Mouse (Mus musculus): Measurements from ENCODE around the gene Aven. TPM values are rescaled to one million over a fixed set of nuclear protein-coding genes. Genes with fewer than 3 reads are reported as not detected.

Gene Aven
- polyA plus RNA-seq, 1 experiment from 2014 or later: 3.7 TPM

DNA sequence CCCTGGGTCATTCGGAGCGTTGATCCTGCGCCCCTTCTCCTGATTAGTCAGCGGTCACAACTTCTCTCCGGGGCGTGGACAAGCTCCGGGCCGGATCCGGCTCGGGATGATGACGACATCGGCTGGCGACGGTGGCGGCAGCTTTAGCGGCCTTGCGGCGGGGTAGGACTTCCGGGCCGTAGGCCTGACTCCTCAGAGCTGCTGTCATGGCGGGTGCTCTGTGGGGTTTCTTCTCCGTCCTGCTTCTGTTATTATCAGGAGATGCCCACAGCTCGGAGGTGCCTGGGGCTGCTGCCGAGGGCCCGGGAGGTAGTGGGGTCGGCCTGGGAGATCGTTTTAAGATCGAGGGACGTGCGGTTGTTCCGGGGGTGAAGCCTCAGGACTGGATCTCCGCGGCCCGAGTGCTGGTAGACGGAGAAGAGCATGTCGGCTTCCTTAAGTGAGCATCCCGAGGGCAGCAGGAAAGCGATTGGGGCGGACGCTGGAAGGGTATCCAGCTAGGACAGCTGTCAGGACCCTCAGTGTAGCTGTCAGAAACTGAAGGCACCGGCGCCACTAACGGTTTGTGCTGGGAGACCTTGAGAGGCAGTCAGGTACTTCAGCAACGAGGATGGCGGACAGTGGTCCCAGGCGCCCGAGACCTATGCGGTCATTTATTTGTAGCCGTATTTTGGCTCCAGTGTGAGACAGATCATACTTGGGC is 37.8 kb upstream of the Aven start, which contains the start of gene Emc7:
TSS of gene Emc7 (plus strand) at position 136 of the 703 bp plus-strand sequence.
- Histone ChIP-seq H3K4me3 (ENCODE audit: low read depth, low read length) (peak within 1 kb of the TSS; percentile 82), H3K4me2 (ENCODE audit: low read depth, low read length) (peak within 1 kb of the TSS; percentile 81), H3K9ac (ENCODE audit: low read depth, low read length) (peak within 1 kb of the TSS; percentile 85), H3K36me3 (ENCODE audit: control insufficient read depth, insufficient read depth) (peaks cover 2% of the 10 kb centered on the region), H3K27ac (ENCODE audit: low read length) (peak within 1 kb of the TSS; percentile 85), H3K4me1 (ENCODE audit: control insufficient read depth, low read depth, low read length) (peaks cover 5% of the 10 kb centered on the region), H3K27me3 (ENCODE audit: control insufficient read depth, insufficient read depth, low read depth, low read length) (no peaks in the 10 kb centered on the region), H3K9me3 (replicated peaks; ENCODE audit: control insufficient read depth, low read length) (no peaks in the 10 kb centered on the region)
- peak; percentile 100 for ATAC-seq (ENCODE audit: low read depth)
- under 1% methylated on average over 49 of the region's 49 CpGs for WGBS (ENCODE audit: insufficient replicate concordance)

DNA sequence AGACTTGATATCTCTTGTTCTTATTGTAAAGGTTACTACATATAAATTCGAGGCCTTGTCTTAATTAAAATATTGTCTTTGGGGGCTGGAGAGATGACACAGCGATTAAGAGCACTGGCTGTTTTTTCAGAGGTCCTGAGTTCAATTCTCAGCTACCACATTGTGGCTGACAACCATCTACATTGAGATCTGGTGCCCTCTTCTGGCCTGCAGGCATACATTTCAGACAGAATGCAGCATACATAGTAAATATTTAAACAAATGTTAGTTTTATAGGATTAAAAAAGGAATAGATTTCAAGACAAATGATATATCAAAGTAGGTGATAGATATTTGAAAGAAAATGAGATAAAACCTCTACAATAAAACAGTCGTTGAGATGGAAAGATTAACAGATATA is 32.2 kb upstream of the Aven start:
- H3K4me3 ChIP-seq (ENCODE audit: low read depth, low read length): no peak overlapping the region
- peaks cover 2% of the 10 kb centered on the region; the same call in 1 of the 2 replicates for H3K4me1 ChIP-seq (ENCODE audit: control insufficient read depth, low read depth, low read length)
- 83% methylated on average over 3 of the region's 3 CpGs for WGBS (ENCODE audit: insufficient replicate concordance)
- H3K9me3 ChIP-seq (replicated peaks; ENCODE audit: control insufficient read depth, low read length): no peaks in the 10 kb centered on the region
- ATAC-seq (ENCODE audit: low read depth): no peak
- H3K27me3 ChIP-seq (ENCODE audit: control insufficient read depth, insufficient read depth, low read depth, low read length): no peaks in the 10 kb centered on the region
- no peak overlapping the region for H3K4me2 ChIP-seq (ENCODE audit: low read depth, low read length)
- no peak overlapping the region for H3K27ac ChIP-seq (ENCODE audit: low read length)
- no peak overlapping the region for H3K9ac ChIP-seq (ENCODE audit: low read depth, low read length)
- peaks cover 18% of the 10 kb centered on the region for H3K36me3 ChIP-seq (ENCODE audit: control insufficient read depth, insufficient read depth)

DNA sequence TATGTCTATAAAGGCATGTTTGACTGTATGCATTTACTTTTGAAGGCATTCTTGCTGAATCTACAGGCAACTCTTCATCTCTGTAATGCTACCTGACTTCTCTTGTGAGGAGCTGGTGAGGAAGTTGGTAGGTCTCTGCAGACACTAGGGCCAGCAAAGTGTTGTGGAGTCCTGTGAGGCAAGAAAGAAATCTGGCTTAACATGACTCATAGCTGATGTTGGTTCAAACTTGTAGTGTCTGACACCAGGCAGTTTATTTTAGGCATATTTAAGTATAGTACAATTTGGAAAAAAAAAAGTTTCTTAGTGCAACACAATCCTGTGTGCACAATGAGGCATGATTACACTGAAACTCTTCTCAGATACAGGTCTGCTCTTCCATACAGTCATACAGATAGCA is 23.2 kb upstream of the Aven start:
- no peak overlapping the region for H3K4me2 ChIP-seq (ENCODE audit: low read depth, low read length)
- H3K4me1 ChIP-seq (ENCODE audit: control insufficient read depth, low read depth, low read length): no peaks in the 10 kb centered on the region
- no peaks in the 10 kb centered on the region for H3K27me3 ChIP-seq (ENCODE audit: control insufficient read depth, insufficient read depth, low read depth, low read length)
- no peak overlapping the region for H3K27ac ChIP-seq (ENCODE audit: low read length)
- peaks cover 16% of the 10 kb centered on the region for H3K36me3 ChIP-seq (ENCODE audit: control insufficient read depth, insufficient read depth)
- H3K4me3 ChIP-seq (ENCODE audit: low read depth, low read length): no peak overlapping the region
- H3K9me3 ChIP-seq (replicated peaks; ENCODE audit: control insufficient read depth, low read length): no peaks in the 10 kb centered on the region
- no peak overlapping the region for H3K9ac ChIP-seq (ENCODE audit: low read depth, low read length)
- no peak for ATAC-seq (ENCODE audit: low read depth)

DNA sequence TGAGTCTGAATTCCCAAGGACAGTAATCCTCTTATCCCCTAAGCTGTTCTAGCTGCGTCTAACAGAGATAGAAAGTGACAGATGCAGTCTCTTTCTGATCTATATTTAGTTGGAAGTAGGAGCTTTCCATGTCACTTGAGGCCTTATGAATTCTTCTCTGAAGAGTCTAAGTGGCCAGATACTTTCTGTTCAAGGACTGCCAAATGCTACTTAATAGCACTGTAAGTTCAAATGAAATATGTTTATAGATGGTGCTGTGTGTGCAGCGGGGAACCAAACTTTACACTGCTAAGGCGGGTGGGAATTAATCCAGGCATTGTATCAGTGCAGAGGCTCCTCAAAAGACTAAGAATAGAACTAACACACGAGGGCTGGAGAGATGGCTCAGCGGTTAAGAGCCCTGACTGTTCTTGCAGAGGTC is 21.8 kb upstream of the Aven start:
- WGBS (ENCODE audit: insufficient replicate concordance): 71% methylated on average over 5 of the region's 5 CpGs
- Histone ChIP-seq H3K4me2 (ENCODE audit: low read depth, low read length) (no peak overlapping the region), H3K4me1 (ENCODE audit: control insufficient read depth, low read depth, low read length) (no peaks in the 10 kb centered on the region), H3K4me3 (ENCODE audit: low read depth, low read length) (no peak overlapping the region), H3K9ac (ENCODE audit: low read depth, low read length) (no peak overlapping the region), H3K27me3 (ENCODE audit: control insufficient read depth, insufficient read depth, low read depth, low read length) (no peaks in the 10 kb centered on the region), H3K27ac (ENCODE audit: low read length) (no peak overlapping the region), H3K9me3 (replicated peaks; ENCODE audit: control insufficient read depth, low read length) (no peaks in the 10 kb centered on the region), H3K36me3 (ENCODE audit: control insufficient read depth, insufficient read depth) (peaks cover 13% of the 10 kb centered on the region)
- ATAC-seq (ENCODE audit: low read depth): no peak

DNA sequence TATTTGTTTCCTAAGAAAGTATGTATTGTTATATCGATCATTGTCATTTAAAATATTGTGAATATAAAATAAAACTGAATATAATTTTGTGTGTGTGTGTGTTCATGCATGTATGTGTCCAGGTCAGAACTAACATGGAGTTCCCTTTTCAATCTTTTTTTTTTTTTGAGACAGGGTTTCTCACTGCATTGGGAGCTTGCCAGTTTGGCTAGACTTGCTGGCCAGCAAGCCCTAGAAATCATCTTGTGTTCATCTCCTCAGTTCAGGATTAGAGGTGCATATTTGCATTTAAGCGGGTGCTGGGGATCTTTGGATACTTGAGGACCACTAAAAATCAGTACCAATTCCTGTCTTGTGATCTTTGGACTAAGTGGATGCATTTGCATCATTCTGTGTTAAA is 20.7 kb upstream of the Aven start:
- ATAC-seq (ENCODE audit: low read depth): no peak
- Histone ChIP-seq H3K36me3 (ENCODE audit: control insufficient read depth, insufficient read depth) (peaks cover 10% of the 10 kb centered on the region), H3K4me1 (ENCODE audit: control insufficient read depth, low read depth, low read length) (no peaks in the 10 kb centered on the region), H3K9ac (ENCODE audit: low read depth, low read length) (no peak overlapping the region), H3K27ac (ENCODE audit: low read length) (no peak overlapping the region), H3K27me3 (ENCODE audit: control insufficient read depth, insufficient read depth, low read depth, low read length) (no peaks in the 10 kb centered on the region), H3K4me3 (ENCODE audit: low read depth, low read length) (no peak overlapping the region), H3K9me3 (replicated peaks; ENCODE audit: control insufficient read depth, low read length) (no peaks in the 10 kb centered on the region), H3K4me2 (ENCODE audit: low read depth, low read length) (no peak overlapping the region)
- WGBS (ENCODE audit: insufficient replicate concordance): 67% methylated on average over 2 of the region's 2 CpGs

DNA sequence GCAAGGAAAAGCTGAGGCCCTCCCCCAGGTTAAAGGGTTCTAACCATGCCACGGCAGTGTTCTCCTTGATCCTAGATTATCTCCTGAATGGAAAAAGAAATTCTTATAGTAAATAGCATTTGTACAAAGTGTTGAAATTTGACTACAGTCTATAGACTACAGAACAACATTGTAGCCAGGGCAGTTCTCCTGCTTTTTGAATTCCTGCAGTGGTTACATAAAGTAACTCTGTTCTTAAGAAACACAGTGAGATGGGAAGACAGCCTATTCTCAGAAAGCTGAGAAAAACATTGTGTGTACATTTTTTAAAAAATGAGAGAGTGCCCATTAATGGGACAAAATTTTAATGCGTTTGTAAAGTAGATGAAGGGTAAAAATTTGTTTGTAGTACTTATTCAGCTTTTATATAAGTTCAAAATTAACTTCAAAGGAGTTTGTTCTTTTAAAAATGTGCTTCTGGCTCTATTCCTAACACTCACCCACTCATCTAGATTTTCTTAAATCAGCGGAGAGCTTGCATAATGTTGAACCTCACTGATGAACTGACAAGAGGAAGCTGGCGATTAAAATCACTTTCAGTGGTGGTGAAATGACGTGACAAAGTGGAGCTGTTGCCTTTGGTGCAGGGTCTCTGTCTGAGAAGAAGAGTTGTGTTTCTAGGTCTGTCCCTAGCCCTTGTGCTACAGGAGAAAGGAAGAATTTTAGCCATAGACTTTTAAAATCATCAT is 17.6 kb upstream of the Aven start:
- WGBS (ENCODE audit: insufficient replicate concordance): 48% methylated on average over 5 of the region's 5 CpGs
- Histone ChIP-seq H3K4me2 (ENCODE audit: low read depth, low read length) (no peak overlapping the region), H3K9ac (ENCODE audit: low read depth, low read length) (no peak overlapping the region), H3K4me3 (ENCODE audit: low read depth, low read length) (no peak overlapping the region), H3K27me3 (ENCODE audit: control insufficient read depth, insufficient read depth, low read depth, low read length) (no peaks in the 10 kb centered on the region), H3K27ac (ENCODE audit: low read length) (no peak overlapping the region), H3K9me3 (replicated peaks; ENCODE audit: control insufficient read depth, low read length) (no peaks in the 10 kb centered on the region), H3K36me3 (ENCODE audit: control insufficient read depth, insufficient read depth) (no peaks in the 10 kb centered on the region), H3K4me1 (ENCODE audit: control insufficient read depth, low read depth, low read length) (no peaks in the 10 kb centered on the region)
- no peak for ATAC-seq (ENCODE audit: low read depth)

DNA sequence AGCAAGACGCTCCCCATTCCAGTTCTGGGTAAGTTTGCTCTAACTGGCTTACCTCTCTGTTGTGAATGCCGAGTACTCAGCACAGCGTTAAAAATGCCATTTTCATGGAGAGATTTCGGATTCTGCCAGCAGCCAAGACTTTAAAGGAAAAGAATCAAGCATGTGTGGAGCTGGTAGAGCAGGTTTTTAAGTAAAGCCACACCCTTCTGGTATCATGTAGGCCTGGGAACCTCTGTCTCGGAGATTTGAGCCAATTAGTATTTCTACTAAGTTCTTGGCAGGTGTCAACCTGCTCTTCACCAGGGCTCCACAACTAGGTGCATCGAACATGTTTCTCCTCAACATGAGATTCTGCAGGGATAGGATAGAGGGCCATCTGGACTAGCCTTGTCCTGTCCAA is 16.2 kb upstream of the Aven start:
- H3K4me1 ChIP-seq (ENCODE audit: control insufficient read depth, low read depth, low read length): no peaks in the 10 kb centered on the region
- no peak overlapping the region for H3K4me2 ChIP-seq (ENCODE audit: low read depth, low read length)
- H3K36me3 ChIP-seq (ENCODE audit: control insufficient read depth, insufficient read depth): no peaks in the 10 kb centered on the region
- no peak for ATAC-seq (ENCODE audit: low read depth)
- no peak overlapping the region for H3K9ac ChIP-seq (ENCODE audit: low read depth, low read length)
- no peaks in the 10 kb centered on the region for H3K27me3 ChIP-seq (ENCODE audit: control insufficient read depth, insufficient read depth, low read depth, low read length)
- WGBS (ENCODE audit: insufficient replicate concordance): 73% methylated on average over 6 of the region's 6 CpGs
- H3K4me3 ChIP-seq (ENCODE audit: low read depth, low read length): no peak overlapping the region
- H3K9me3 ChIP-seq (replicated peaks; ENCODE audit: control insufficient read depth, low read length): no peaks in the 10 kb centered on the region
- H3K27ac ChIP-seq (ENCODE audit: low read length): no peak overlapping the region

DNA sequence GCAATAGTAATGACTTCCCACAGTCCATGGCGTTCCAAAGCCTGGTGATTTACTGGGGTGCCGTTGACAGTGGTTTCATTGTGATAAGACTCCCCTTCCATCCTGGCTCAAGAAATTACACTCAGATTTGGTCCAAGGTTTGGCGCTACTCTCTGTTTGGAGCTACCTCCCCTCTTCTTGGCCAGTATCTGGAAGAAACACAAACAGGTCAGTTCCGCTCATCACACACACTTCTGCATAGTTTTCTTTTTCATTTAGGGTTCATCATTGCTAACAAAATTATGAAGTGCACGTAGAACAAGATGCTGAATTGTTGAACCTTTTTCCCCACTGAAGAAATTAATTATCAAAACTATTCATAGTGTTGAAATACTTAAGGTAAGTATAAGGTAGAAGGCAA is 12.1 kb upstream of the Aven start, which contains the start of gene Chrm5:
TSS of gene Chrm5 (minus strand) at position 101 of the 400 bp plus-strand sequence.
- WGBS (ENCODE audit: insufficient replicate concordance): 76% methylated on average over 5 of the region's 5 CpGs
- no peak within 1 kb of the TSS for H3K4me2 ChIP-seq (ENCODE audit: low read depth, low read length)

DNA sequence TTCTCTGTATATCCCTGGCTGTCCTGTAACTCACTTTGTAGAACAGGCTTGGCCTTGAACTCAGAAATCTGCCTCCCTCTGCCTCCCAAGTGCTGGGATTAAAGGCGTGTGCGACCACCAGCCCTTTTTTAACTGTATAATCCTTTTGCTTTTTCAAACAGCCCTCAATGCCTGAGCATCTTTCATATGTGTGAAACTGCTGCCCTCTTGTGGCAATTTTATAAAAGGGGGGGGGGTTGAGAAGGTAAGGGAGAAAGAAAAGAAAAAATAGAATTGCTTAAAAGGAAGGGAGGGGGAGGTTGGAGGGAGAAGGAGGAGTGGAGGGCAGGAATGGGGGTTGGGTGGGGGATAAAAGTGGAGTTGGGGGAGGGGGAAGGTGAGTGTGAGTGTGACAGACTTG is 11.2 kb upstream of the Aven start:
- Histone ChIP-seq H3K9ac (ENCODE audit: low read depth, low read length) (no peak overlapping the region), H3K4me3 (ENCODE audit: low read depth, low read length) (no peak overlapping the region), H3K36me3 (ENCODE audit: control insufficient read depth, insufficient read depth) (no peaks in the 10 kb centered on the region), H3K4me1 (ENCODE audit: control insufficient read depth, low read depth, low read length) (no peaks in the 10 kb centered on the region), H3K9me3 (replicated peaks; ENCODE audit: control insufficient read depth, low read length) (no peaks in the 10 kb centered on the region), H3K27ac (ENCODE audit: low read length) (no peak overlapping the region), H3K27me3 (ENCODE audit: control insufficient read depth, insufficient read depth, low read depth, low read length) (no peaks in the 10 kb centered on the region), H3K4me2 (ENCODE audit: low read depth, low read length) (no peak overlapping the region)
- no peak for ATAC-seq (ENCODE audit: low read depth)
- 0% methylated on average over 2 of the region's 2 CpGs for WGBS (ENCODE audit: insufficient replicate concordance)

More for the DNA sequence above, 12.1 kb upstream of the Aven start, which contains the start of gene Chrm5:
- Histone ChIP-seq H3K4me3 (ENCODE audit: low read depth, low read length) (no peak within 1 kb of the TSS), H3K4me1 (ENCODE audit: control insufficient read depth, low read depth, low read length) (no peaks in the 10 kb centered on the region), H3K9me3 (replicated peaks; ENCODE audit: control insufficient read depth, low read length) (no peaks in the 10 kb centered on the region), H3K27me3 (ENCODE audit: control insufficient read depth, insufficient read depth, low read depth, low read length) (no peaks in the 10 kb centered on the region), H3K27ac (ENCODE audit: low read length) (no peak within 1 kb of the TSS), H3K9ac (ENCODE audit: low read depth, low read length) (no peak within 1 kb of the TSS), H3K36me3 (ENCODE audit: control insufficient read depth, insufficient read depth) (no peaks in the 10 kb centered on the region)
- ATAC-seq (ENCODE audit: low read depth): no peak

All from liver, embryonic 16.5 days (tissue).